Mouse (Mus musculus) bone marrow macrophage, adult 2 months (primary cell): Measurements from ENCODE around the gene Cpsf4. TPM values are rescaled to one million over a fixed set of nuclear protein-coding genes. Genes with fewer than 3 reads are reported as not detected.

ENCODE experiments used
- H3K27ac ChIP-seq: 2 replicates; pipeline ENCODE4 v1.5.1; 2012; ENCODE audit warnings: low read depth, low read length; ENCODE audit not compliant: insufficient read depth
- H3K4me1 ChIP-seq: 2 replicates; pipeline ENCODE4 v1.6.1; 2012; ENCODE audit warnings: low read length; ENCODE audit not compliant: control insufficient read depth, insufficient read depth
- H3K4me3 ChIP-seq: 2 replicates; pipeline ENCODE4 v1.5.1; 2012; ENCODE audit warnings: mild to moderate bottlenecking, low read length, moderate library complexity; ENCODE audit not compliant: insufficient read depth
- CTCF ChIP-seq: IDR thresholded peaks from 2 replicates; pipeline ENCODE4 v1.5.1; 2012; ENCODE audit warnings: low read depth, mild to moderate bottlenecking, low read length, moderate library complexity
- POLR2A ChIP-seq: IDR thresholded peaks from 2 replicates; pipeline ENCODE4 v1.6.1; 2012; ENCODE audit warnings: mild to moderate bottlenecking, low read depth, low read length, borderline replicate concordance
- polyA plus RNA-seq: library from polyadenylated mRNA; stranded (reverse); fragments of >200 nt; gene quantifications from 2 replicates; pipeline ENCODE4 v1.2.4, GENCODE M21; 2012; ENCODE audit not compliant: missing spikeins, insufficient read depth, insufficient read length

Cpsf4 gene
- polyA plus RNA-seq, 1 experiment: 24.9 TPM

GRCm38 (mm10) chr5:145167306-145167661, 271 bp downstream of the Cpsf4 start:
- TF ChIP-seq CTCF (no peak), POLR2A (no peak)
- H3K27ac ChIP-seq: peak overlapping the region; percentile 53
- peak overlapping the region; percentile 84 for H3K4me3 ChIP-seq
- H3K4me1 ChIP-seq: peaks cover 11% of the 10 kb centered on the region

GRCm38 (mm10) chr5:145178461-145178980, 11.5 kb downstream of the Cpsf4 start:
- no peak for TF ChIP-seq CTCF
- TF ChIP-seq POLR2A: no peak
- Histone ChIP-seq H3K4me3 (no peak overlapping the region), H3K27ac (peak overlapping the region; percentile 70)

GRCm38 (mm10) chr5:145185244-145185643, 18.2 kb downstream of the Cpsf4 start:
- H3K4me1 ChIP-seq: peaks cover 16% of the 10 kb centered on the region
- 0 out of 2 replicates have a peak overlapping the region, but pooled peaks have one; percentile 11 for H3K27ac ChIP-seq
- H3K4me3 ChIP-seq: no peak overlapping the region
- no peak for TF ChIP-seq CTCF
- TF ChIP-seq POLR2A: no peak

More at GRCm38 (mm10) chr5:145178461-145178980, 11.5 kb downstream of the Cpsf4 start:
- peaks cover 19% of the 10 kb centered on the region for H3K4me1 ChIP-seq

GRCm38 (mm10) chr5:145189416-145189815, 22.4 kb downstream of the Cpsf4 start:
- no peak overlapping the region for H3K4me3 ChIP-seq
- no peak for TF ChIP-seq CTCF
- TF ChIP-seq POLR2A: no peak
- no peak overlapping the region for H3K27ac ChIP-seq

GRCm38 (mm10) chr5:145190373-145190772, 23.4 kb downstream of the Cpsf4 start:
- H3K4me1 ChIP-seq: peaks cover 18% of the 10 kb centered on the region
- H3K4me3 ChIP-seq: peak overlapping the region; percentile 88

More at GRCm38 (mm10) chr5:145189416-145189815, 22.4 kb downstream of the Cpsf4 start:
- H3K4me1 ChIP-seq: peaks cover 20% of the 10 kb centered on the region

GRCm38 (mm10) chr5:145190875-145191798, 24.1 kb downstream of the Cpsf4 start:
- Histone ChIP-seq H3K4me1 (peaks cover 16% of the 10 kb centered on the region), H3K4me3 (peak overlapping the region; percentile 88), H3K27ac (peak overlapping the region; percentile 70)
- TF ChIP-seq CTCF (no peak), POLR2A (0 out of 2 replicates have a peak, but pooled peaks have one; percentile 37)

More at GRCm38 (mm10) chr5:145190373-145190772, 23.4 kb downstream of the Cpsf4 start:
- H3K27ac ChIP-seq: peak overlapping the region; percentile 70; the same call in 1 of the 2 replicates
- TF ChIP-seq POLR2A (no peak), CTCF (no peak)

- no peak for TF ChIP-seq POLR2A
- no peak for TF ChIP-seq CTCF
- peak within 1 kb of the TSS; percentile 70 for H3K27ac ChIP-seq
- peaks cover 16% of the 10 kb centered on the region for H3K4me1 ChIP-seq
These were observed 24.9 kb downstream of the Cpsf4 start, which contains the start of gene Atp5j2 for GRCm38 (mm10) chr5:145191962-145192361. Gene Atp5j2, minus strand, starts transcription at chr5:145192062.

GRCm38 (mm10) chr5:145200387-145200786, 33.4 kb downstream of the Cpsf4 start:
- H3K4me1 ChIP-seq: peaks cover 11% of the 10 kb centered on the region
- H3K4me3 ChIP-seq: peak overlapping the region; percentile 56
- no peak for TF ChIP-seq CTCF
- TF ChIP-seq POLR2A: no peak
- no peak overlapping the region for H3K27ac ChIP-seq

More at GRCm38 (mm10) chr5:145191962-145192361, 24.9 kb downstream of the Cpsf4 start, which contains the start of gene Atp5j2:
- peak within 1 kb of the TSS; percentile 88 for H3K4me3 ChIP-seq

- TF ChIP-seq CTCF (peak; percentile 14; the same call in 1 of the 2 replicates), POLR2A (no peak)
- H3K4me1 ChIP-seq: peaks cover 15% of the 10 kb centered on the region
- H3K4me3 ChIP-seq: peak within 1 kb of the TSS; percentile 77
- peak within 1 kb of the TSS; percentile 88 for H3K27ac ChIP-seq
These were observed 34.4 kb downstream of the Cpsf4 start, which contains the start of gene Zkscan14 for GRCm38 (mm10) chr5:145201321-145201991. Gene Zkscan14, minus strand, starts transcription at chr5:145201868.

GRCm38 (mm10) chr5:145202446-145202845, 35.4 kb downstream of the Cpsf4 start:
- TF ChIP-seq POLR2A (no peak), CTCF (no peak)
- Histone ChIP-seq H3K4me3 (no peak overlapping the region), H3K4me1 (peaks cover 15% of the 10 kb centered on the region), H3K27ac (no peak overlapping the region)
